Mouse (Mus musculus) erythroblast, embryonic 14.5 days (primary cell): ENCODE measurements at regions not wholly inside any gene's neighbourhood (a gene's known extent, or its start where the extent isn't known, plus 50 kb on each side); places are given as distances from the start of the nearest gene placed in this dataset.
"Not testable (repeated sequence)": the region's sequence is repeated elsewhere in the genome, so short reads cannot be mapped to it uniquely, and the experiment has no call there.

ENCODE experiments used
- GATA1 ChIP-seq: IDR thresholded peaks from 2 replicates; pipeline ENCODE4 v1.6.1; 2012; ENCODE audit warnings: low read length, inconsistent platforms, mixed read lengths
- TAL1 ChIP-seq: IDR thresholded peaks from 3 replicates; pipeline ENCODE4 v1.6.1; 2012; ENCODE audit warnings: low read length, inconsistent platforms, mixed read lengths

DNA sequence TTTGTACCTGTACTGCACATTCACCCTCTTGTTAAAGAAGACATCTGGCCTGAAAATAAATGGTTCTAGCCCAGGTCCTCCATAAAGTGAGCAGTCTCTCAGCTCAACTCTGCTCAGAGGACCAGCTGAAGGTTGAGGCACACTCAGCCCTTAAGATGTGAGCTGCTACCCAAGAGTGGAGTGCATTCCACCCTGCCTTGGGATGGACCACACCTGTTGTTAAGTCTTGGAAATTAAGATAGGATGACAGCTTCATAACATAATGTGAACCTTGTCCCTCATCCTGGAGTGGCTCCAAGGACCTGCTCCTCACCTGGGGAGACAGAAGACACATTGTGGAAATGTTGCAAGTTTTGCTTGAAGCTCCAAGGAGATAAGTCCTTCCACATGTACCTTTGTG is 200.5 kb upstream of the Thpo start:
- not testable (repeated sequence) for TF ChIP-seq GATA1, TAL1
